Mouse (Mus musculus) heart, adult 2 months (tissue): ENCODE measurements around the gene Tmem35b.

Source experiments
- CTCF ChIP-seq: fragments of 200-600 bp; IDR thresholded peaks from 2 replicates; pipeline ENCODE4 v1.8.1; 2022; ENCODE audit warnings: antibody characterized with exemption, mild to moderate bottlenecking, moderate library complexity
- EP300 ChIP-seq: fragments of 200-500 bp; IDR thresholded peaks from 2 replicates; pipeline ENCODE4 v1.6.1; 2011; ENCODE audit warnings: low read depth, low read length, control low read depth; ENCODE audit not compliant: insufficient read depth
- POLR2A ChIP-seq: fragments of 200-500 bp; IDR thresholded peaks from 2 replicates; pipeline ENCODE4 v1.6.1; 2011; ENCODE audit warnings: mild to moderate bottlenecking, low read depth, low read length, control low read depth; ENCODE audit not compliant: insufficient read depth

GRCm38 (mm10) chr4:127091188-127091587 is 32.3 kb upstream of the Tmem35b start:
- no peak for TF ChIP-seq POLR2A
- TF ChIP-seq CTCF: no peak
- no peak for TF ChIP-seq EP300
